8 mouse cellular contexts compared by ENCODE assay signal in genomic region chr17:24141425-24141920, GRCm38 (mm10). TPM values are rescaled to one million over a fixed set of nuclear protein-coding genes. Genes with fewer than 3 reads are reported as not detected.
A peak's percentile ranks its signal among the peaks of the same experiment; 100 is the strongest.
DNase-seq lines count a peak whose midpoint lies in the region; ATAC-seq and TF ChIP-seq lines count a peak whose summit lies in the region.

No protein-coding gene starts in this region.

- peak; percentile 80; the same call in 1 of the 2 replicates for TF ChIP-seq POLR2A in cortical plate, adult 2 months (IDR thresholded peaks at IDR 0.05; ENCODE audit: extremely low read depth, insufficient read depth, low read length)

- H3K4me3 ChIP-seq in cortical plate, adult 2 months (ENCODE audit: insufficient read depth, low read length) = peak overlapping the region; percentile 83

- peak; percentile 89 for ATAC-seq in activated CD4-positive, CD25-positive, alpha-beta regulatory T cell, adult 4 months
- peak; percentile 99 for ATAC-seq in megakaryocyte progenitor cell, adult 5-6 weeks (replicated peaks; ENCODE audit: poor library complexity)

- H3K4me1 ChIP-seq in cortical plate, adult 2 months (ENCODE audit: control insufficient read depth, insufficient read depth, low read length) = peaks cover 15% of the 10 kb centered on the region

- no peak for TF ChIP-seq CTCF in cortical plate, adult 2 months (IDR thresholded peaks at IDR 0.05; ENCODE audit: extremely low read depth, insufficient read depth, low read length)

- H3K27ac ChIP-seq in cortical plate, adult 2 months (ENCODE audit: insufficient read depth, low read length) = peak overlapping the region; percentile 96; the same call in 1 of the 2 replicates

- DNase-seq in gastrocnemius, adult 8-10 months (ENCODE audit: low spot score in 2 of 2) = peak; percentile 96
- DNase-seq in induced T-regulatory cell, adult 2 months (ENCODE audit: low read depth) = peak; percentile 98
- peak; percentile 92 to 97 for DNase-seq in left cerebral cortex, adult 9 months (ENCODE audit: low spot score in 2 of 2)
- peak; percentile 96 for DNase-seq in right cerebral cortex, postnatal 14 days
- DNase-seq in urinary bladder, postnatal 36 days (ENCODE audit: low spot score in 2 of 2) = peak; percentile 94 to 97

RNA-seq across cellular contexts. Expression of gene Pdpk1, which starts 9.3 kb away (rescaled TPM):
- polyA plus RNA-seq in activated CD4-positive, CD25-positive, alpha-beta regulatory T cell, adult 4 months (2017; shearing (Covaris generic)) = 10 to 100 TPM; 43.3 to 47.7 TPM
- polyA plus RNA-seq in cortical plate, adult 2 months (2012; rRNA removed) = 42.5 and 44.8 TPM in 2 replicates
- 10 to 100 TPM; 36.6 to 43.2 (median 39.8) TPM for total RNA-seq in gastrocnemius, adult 8-10 months (2022)
- total RNA-seq in megakaryocyte progenitor cell, adult 5-6 weeks (2015) = 33.3 and 36.3 TPM in 2 replicates
- total RNA-seq in megakaryocyte progenitor cell, adult 5-6 weeks (2017) = 41.1 and 49.5 TPM in 2 replicates

RNA-seq across cellular contexts. Expression of gene Amdhd2, which starts 22.1 kb away (rescaled TPM):
- polyA plus RNA-seq in activated CD4-positive, CD25-positive, alpha-beta regulatory T cell, adult 4 months (2017; shearing (Covaris generic)) = 10 to 100 TPM; 23.1 to 34.5 TPM
- 33.6 and 36.5 TPM in 2 replicates for polyA plus RNA-seq in cortical plate, adult 2 months (2012; rRNA removed)
- 10 to 100 TPM in 2 of 4 experiments, 1 to 10 TPM in 2; 9.4 to 12.8 (median 10.3) TPM for total RNA-seq in gastrocnemius, adult 8-10 months (2022)
- total RNA-seq in megakaryocyte progenitor cell, adult 5-6 weeks (2015) = 21.9 and 33.7 TPM in 2 replicates
- 65.1 and 65.5 TPM in 2 replicates for total RNA-seq in megakaryocyte progenitor cell, adult 5-6 weeks (2017)

RNA-seq across cellular contexts. Expression of gene Atp6v0c, which starts 28.0 kb away (rescaled TPM):
- polyA plus RNA-seq in activated CD4-positive, CD25-positive, alpha-beta regulatory T cell, adult 4 months (2017; shearing (Covaris generic)) = 100 to 1,000 TPM; 152 to 192 TPM
- 2,699 and 2,818 TPM in 2 replicates for polyA plus RNA-seq in cortical plate, adult 2 months (2012; rRNA removed)
- 100 to 1,000 TPM; 152 to 173 (median 158) TPM for total RNA-seq in gastrocnemius, adult 8-10 months (2022)
- total RNA-seq in megakaryocyte progenitor cell, adult 5-6 weeks (2015) = 405 and 437 TPM in 2 replicates
- total RNA-seq in megakaryocyte progenitor cell, adult 5-6 weeks (2017) = 109 and 145 TPM in 2 replicates

Comparison
In these comparisons a context has a peak if more than half of its experiments do, and no peak if none do; other contexts are left out.
1. Peak in every context shown above with its lines: DNase-seq, ATAC-seq, H3K4me3 ChIP-seq and H3K27ac ChIP-seq.